Mouse (Mus musculus): ENCODE data around the gene Plk5. TPM values are rescaled to one million over a fixed set of nuclear protein-coding genes. Genes with fewer than 3 reads are reported as not detected.

Gene Plk5
- polyA plus RNA-seq (2012; rRNA removed) = 1.8 and 2.0 TPM in 2 replicates

- DNase-seq = no peak
- no peak for TF ChIP-seq CTCF (conservative IDR thresholded peaks at IDR 0.05; ENCODE audit: insufficient read depth, insufficient read length, low read depth, low read length)
- no peak for TF ChIP-seq POLR2A (IDR thresholded peaks at IDR 0.05; ENCODE audit: low read depth, low read length)
- 2% methylated on average over 53 of the region's 53 CpGs for WGBS
- no peaks in the 10 kb centered on the region for H3K27me3 ChIP-seq (replicated peaks; ENCODE audit: control insufficient read depth, insufficient read depth, low read length)
- no peaks in the 10 kb centered on the region for H3K4me1 ChIP-seq (ENCODE audit: control insufficient read depth, insufficient read depth, low read length)
- H3K27ac ChIP-seq (ENCODE audit: insufficient read depth, low read depth, low read length) = no peak within 1 kb of the TSS
- no peak within 1 kb of the TSS for H3K4me3 ChIP-seq (ENCODE audit: insufficient read depth, low read depth, low read length)
- H3K36me3 ChIP-seq (ENCODE audit: control insufficient read depth, insufficient read depth, low read length) = no peaks in the 10 kb centered on the region
These were observed at the start of gene Plk5 for GRCm38 (mm10) chr10:80356001-80356682. Gene Plk5 (plus strand): TSS chr10:80356459.

GRCm38 (mm10) chr10:80311560-80311959 lies 44.7 kb upstream of the Plk5 start:
- no peaks in the 10 kb centered on the region for H3K36me3 ChIP-seq (ENCODE audit: control insufficient read depth, insufficient read depth, low read length)
- H3K4me1 ChIP-seq (ENCODE audit: control insufficient read depth, insufficient read depth, low read length) = no peaks in the 10 kb centered on the region
- no peak for DNase-seq
- TF ChIP-seq POLR2A (IDR thresholded peaks at IDR 0.05; ENCODE audit: low read depth, low read length) (no peak), CTCF (conservative IDR thresholded peaks at IDR 0.05; ENCODE audit: insufficient read depth, insufficient read length, low read depth, low read length) (no peak)
- H3K4me3 ChIP-seq (ENCODE audit: insufficient read depth, low read depth, low read length) = no peak overlapping the region
- H3K27me3 ChIP-seq (replicated peaks; ENCODE audit: control insufficient read depth, insufficient read depth, low read length) = no peaks in the 10 kb centered on the region
- no peak overlapping the region for H3K27ac ChIP-seq (ENCODE audit: insufficient read depth, low read depth, low read length)
- 88% methylated on average over 16 of the region's 16 CpGs for WGBS

GRCm38 (mm10) chr10:80312586-80313504 lies 43.4 kb upstream of the Plk5 start:
- TF ChIP-seq CTCF (conservative IDR thresholded peaks at IDR 0.05; ENCODE audit: insufficient read depth, insufficient read length, low read depth, low read length) (no peak), POLR2A (IDR thresholded peaks at IDR 0.05; ENCODE audit: low read depth, low read length) (no peak)
- Histone ChIP-seq H3K36me3 (ENCODE audit: control insufficient read depth, insufficient read depth, low read length) (no peaks in the 10 kb centered on the region), H3K27me3 (replicated peaks; ENCODE audit: control insufficient read depth, insufficient read depth, low read length) (no peaks in the 10 kb centered on the region), H3K4me1 (ENCODE audit: control insufficient read depth, insufficient read depth, low read length) (no peaks in the 10 kb centered on the region), H3K27ac (ENCODE audit: insufficient read depth, low read depth, low read length) (no peak overlapping the region), H3K4me3 (ENCODE audit: insufficient read depth, low read depth, low read length) (no peak overlapping the region)
- WGBS = 54% methylated on average over 54 of the region's 54 CpGs
- peak; percentile 23 for DNase-seq

GRCm38 (mm10) chr10:80313627-80314201 lies 42.5 kb upstream of the Plk5 start:
- H3K27me3 ChIP-seq (replicated peaks; ENCODE audit: control insufficient read depth, insufficient read depth, low read length) = no peaks in the 10 kb centered on the region
- TF ChIP-seq POLR2A (IDR thresholded peaks at IDR 0.05; ENCODE audit: low read depth, low read length) (no peak), CTCF (conservative IDR thresholded peaks at IDR 0.05; ENCODE audit: insufficient read depth, insufficient read length, low read depth, low read length) (no peak)
- 41% methylated on average over 20 of the region's 20 CpGs for WGBS

GRCm38 (mm10) chr10:80314494-80315001 lies 41.7 kb upstream of the Plk5 start:
- no peak overlapping the region for H3K27ac ChIP-seq (ENCODE audit: insufficient read depth, low read depth, low read length)
- H3K4me1 ChIP-seq (ENCODE audit: control insufficient read depth, insufficient read depth, low read length) = peaks cover 3% of the 10 kb centered on the region; the same call in 1 of the 2 replicates
- TF ChIP-seq CTCF (conservative IDR thresholded peaks at IDR 0.05; ENCODE audit: insufficient read depth, insufficient read length, low read depth, low read length) = no peak
- no peak for TF ChIP-seq POLR2A (IDR thresholded peaks at IDR 0.05; ENCODE audit: low read depth, low read length)
- WGBS = 40% methylated on average over 16 of the region's 16 CpGs
- no peaks in the 10 kb centered on the region for H3K36me3 ChIP-seq (ENCODE audit: control insufficient read depth, insufficient read depth, low read length)
- H3K27me3 ChIP-seq (replicated peaks; ENCODE audit: control insufficient read depth, insufficient read depth, low read length) = no peaks in the 10 kb centered on the region
- H3K4me3 ChIP-seq (ENCODE audit: insufficient read depth, low read depth, low read length) = no peak overlapping the region
- no peak for DNase-seq

More at GRCm38 (mm10) chr10:80313627-80314201, 42.5 kb upstream of the Plk5 start:
- no peaks in the 10 kb centered on the region for H3K36me3 ChIP-seq (ENCODE audit: control insufficient read depth, insufficient read depth, low read length)
- H3K4me3 ChIP-seq (ENCODE audit: insufficient read depth, low read depth, low read length) = no peak overlapping the region
- no peak for DNase-seq
- no peaks in the 10 kb centered on the region for H3K4me1 ChIP-seq (ENCODE audit: control insufficient read depth, insufficient read depth, low read length)
- no peak overlapping the region for H3K27ac ChIP-seq (ENCODE audit: insufficient read depth, low read depth, low read length)

- no peak overlapping the region for H3K4me3 ChIP-seq (ENCODE audit: insufficient read depth, low read depth, low read length)
- H3K4me1 ChIP-seq (ENCODE audit: control insufficient read depth, insufficient read depth, low read length) = peaks cover 4% of the 10 kb centered on the region; the same call in 1 of the 2 replicates
- WGBS = 33% methylated on average over 27 of the region's 27 CpGs
- TF ChIP-seq POLR2A (IDR thresholded peaks at IDR 0.05; ENCODE audit: low read depth, low read length) (no peak), CTCF (conservative IDR thresholded peaks at IDR 0.05; ENCODE audit: insufficient read depth, insufficient read length, low read depth, low read length) (no peak)
- H3K27me3 ChIP-seq (replicated peaks; ENCODE audit: control insufficient read depth, insufficient read depth, low read length) = no peaks in the 10 kb centered on the region
- no peak overlapping the region for H3K27ac ChIP-seq (ENCODE audit: insufficient read depth, low read depth, low read length)
- DNase-seq = no peak
- H3K36me3 ChIP-seq (ENCODE audit: control insufficient read depth, insufficient read depth, low read length) = no peaks in the 10 kb centered on the region
These were observed 40.9 kb upstream of the Plk5 start for GRCm38 (mm10) chr10:80315315-80315714.
